Mouse (Mus musculus) layer of hippocampus, postnatal 36 days (tissue): ENCODE measurements around the gene Rtn4. TPM values are rescaled to one million over a fixed set of nuclear protein-coding genes. Genes with fewer than 3 reads are reported as not detected.

ENCODE experiments used
- DNase-seq, 2 experiments: peaks; one replicate each; pipeline ENCODE4 v3.0.0; 2022
- total RNA-seq, 2 experiments: library from RNA; stranded (reverse); gene quantifications; 2 replicates each; pipeline ENCODE4 v1.2.3; 2021

Gene Rtn4
- total RNA-seq, 2 experiments from 2014 or later: 443 to 493 TPM

- no peak for DNase-seq
Measured at GRCm38 (mm10) chr11:29765063-29765462, 72.3 kb downstream of the Rtn4 start.

- DNase-seq: no peak
Measured at GRCm38 (mm10) chr11:29766313-29766982, 73.7 kb downstream of the Rtn4 start.

GRCm38 (mm10) chr11:29768523-29768922 lies 75.8 kb downstream of the Rtn4 start:
- no peak for DNase-seq

DNA sequence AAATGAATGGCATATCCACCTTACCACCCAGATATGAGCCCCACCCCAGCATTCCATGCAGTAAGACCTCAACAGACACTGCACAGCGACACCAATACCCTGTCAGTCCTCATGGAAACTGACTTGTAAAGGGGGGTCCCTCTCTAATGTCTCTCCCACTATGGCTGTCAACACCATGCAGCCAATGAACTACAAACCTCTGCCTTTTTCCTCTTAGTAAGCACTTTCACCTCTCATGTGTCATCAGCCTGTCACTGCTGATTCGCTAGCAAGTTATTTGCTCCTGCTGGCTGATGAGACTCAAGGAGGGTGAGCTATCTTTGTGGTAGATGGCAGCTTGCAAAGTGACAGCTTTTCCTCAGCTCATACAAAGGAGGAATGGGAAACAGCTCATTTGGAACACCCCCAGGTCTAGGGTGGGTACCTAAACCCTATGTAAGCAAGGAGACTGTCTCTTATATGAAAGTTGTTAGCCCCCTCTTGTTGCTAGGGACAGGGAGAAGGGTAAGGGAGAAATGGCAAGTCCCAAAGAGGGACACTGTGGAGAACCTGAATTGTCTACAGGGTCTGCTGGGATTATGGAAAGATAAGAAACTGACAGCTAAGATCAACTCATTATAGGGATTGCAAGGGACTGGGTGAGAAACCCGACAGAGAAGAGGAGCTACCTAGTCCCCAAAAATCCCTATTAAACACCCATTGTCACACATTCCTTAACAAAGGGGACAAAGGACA lies 78.1 kb downstream of the Rtn4 start:
- no peak for DNase-seq

GRCm38 (mm10) chr11:29772279-29772678 lies 79.5 kb downstream of the Rtn4 start:
- no peak for DNase-seq

DNA sequence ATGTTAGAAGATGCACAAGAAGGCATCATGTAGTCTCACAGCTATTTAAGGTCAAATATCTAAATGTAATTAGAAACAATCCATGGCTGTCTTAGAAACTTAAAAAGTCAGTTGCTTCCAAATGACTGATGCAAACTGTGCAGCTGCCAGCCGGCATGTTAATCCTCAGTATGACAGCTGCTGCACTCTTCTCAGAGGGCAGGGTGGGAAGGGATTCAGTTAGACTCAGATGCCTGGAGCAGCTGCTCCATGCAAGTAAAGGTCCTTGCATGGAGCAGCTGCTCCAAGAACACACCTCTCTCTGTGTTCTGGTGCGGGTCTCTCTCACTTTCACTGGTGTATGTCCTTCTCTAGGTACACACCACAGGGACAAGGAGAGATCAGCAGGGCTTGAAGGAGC lies 81.5 kb downstream of the Rtn4 start:
- DNase-seq: no peak

GRCm38 (mm10) chr11:29774760-29775159 lies 82.0 kb downstream of the Rtn4 start:
- no peak for DNase-seq

GRCm38 (mm10) chr11:29777964-29778363 lies 85.2 kb downstream of the Rtn4 start:
- peak; percentile 54 to 57 for DNase-seq

DNA sequence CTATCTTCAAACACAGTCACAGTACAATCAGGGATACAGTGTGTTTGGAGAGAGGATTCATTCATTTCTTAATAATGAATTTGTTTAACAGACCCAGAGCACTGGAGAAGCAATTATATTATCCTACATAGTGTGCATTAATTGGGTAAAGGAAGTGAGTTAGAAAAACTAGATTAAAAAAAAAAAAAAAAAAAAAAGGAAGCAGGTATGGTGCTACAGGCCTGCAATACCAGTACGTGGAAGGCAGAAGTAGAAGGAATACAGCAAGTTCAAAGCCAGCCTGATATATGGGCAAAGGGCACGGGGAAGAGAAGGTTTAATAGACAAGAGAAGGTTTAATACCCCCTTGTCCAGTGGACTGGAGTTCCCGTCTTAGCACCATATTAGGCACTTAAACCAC lies 86.2 kb downstream of the Rtn4 start:
- no peak for DNase-seq

DNA sequence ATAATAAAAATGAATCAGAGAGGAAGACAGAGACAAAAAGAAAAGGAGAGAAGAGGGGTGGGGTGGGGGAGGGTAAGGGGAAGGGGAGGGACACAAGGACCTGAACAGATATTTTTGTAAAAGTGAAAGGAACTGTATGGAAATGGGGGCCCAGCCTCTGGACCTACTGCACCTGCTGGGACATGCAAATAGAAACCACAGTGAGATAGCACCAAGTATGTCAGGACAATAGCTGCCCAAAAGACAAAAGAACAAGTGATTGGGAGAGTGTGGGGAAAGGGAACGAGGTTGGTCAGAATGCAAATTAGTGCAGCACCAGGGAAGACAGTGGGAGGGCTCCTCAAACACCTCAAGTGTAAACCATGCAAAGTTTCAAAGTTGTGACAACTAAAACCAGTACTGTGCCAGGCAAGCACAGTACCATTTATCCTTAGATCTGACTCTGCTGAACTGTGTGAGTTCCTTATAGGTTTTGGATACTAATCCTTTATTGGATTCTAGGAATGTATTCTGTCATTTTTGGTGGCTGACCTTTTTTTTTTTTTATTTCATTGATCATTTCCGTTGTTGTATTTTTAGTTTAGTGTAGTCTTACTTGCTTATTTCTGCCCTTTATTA lies 86.8 kb downstream of the Rtn4 start:
- no peak for DNase-seq

DNA sequence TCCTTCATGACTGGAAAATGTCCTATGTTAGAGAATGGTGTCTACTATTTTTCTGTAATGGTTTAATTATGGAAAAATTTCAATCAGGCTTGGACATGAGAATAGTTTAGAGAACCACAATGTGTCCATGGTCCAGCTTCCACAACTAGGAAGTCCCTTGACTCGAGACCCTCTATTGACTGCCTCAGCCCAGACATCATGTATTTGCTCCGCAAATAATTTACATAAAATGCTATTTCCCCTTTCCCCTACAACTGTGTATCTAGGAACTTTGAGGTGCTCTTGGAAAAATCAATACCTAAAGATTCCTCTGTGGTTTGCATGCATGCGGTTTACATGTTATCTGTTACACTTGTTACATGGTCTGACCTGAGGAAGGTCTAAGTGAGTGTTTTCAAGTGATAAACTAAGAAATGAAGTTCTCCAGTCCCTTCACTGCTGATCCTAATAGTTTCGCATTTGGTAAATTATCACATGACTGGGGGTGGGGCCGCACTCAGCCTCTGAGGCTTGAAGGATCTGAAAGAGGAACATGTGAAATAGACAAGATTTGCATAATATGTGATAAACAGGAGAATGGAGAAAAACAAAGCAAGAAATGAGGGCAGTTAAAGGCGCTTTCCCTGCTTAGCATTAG lies 94.0 kb downstream of the Rtn4 start:
- no peak for DNase-seq

GRCm38 (mm10) chr11:29787473-29787872 lies 94.7 kb downstream of the Rtn4 start:
- DNase-seq: no peak

DNA sequence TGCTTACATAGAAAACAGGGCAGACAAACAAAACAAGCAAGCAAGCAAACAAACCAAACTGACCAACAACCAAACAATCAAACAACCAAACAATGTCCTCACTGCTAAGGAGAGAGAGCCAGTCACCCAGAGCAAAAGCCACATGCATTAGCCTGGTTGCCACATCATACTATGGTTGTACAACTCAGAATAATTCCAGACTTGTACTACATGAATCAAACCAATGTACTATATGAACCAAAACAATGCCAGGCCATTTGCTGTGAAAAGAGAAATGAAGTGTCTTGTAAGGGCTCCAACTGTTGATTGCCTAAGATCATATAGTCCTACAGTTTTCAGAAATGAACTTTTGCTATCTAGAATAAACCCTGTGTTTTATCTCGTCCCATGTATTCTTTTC lies 95.8 kb downstream of the Rtn4 start:
- DNase-seq: no peak

DNA sequence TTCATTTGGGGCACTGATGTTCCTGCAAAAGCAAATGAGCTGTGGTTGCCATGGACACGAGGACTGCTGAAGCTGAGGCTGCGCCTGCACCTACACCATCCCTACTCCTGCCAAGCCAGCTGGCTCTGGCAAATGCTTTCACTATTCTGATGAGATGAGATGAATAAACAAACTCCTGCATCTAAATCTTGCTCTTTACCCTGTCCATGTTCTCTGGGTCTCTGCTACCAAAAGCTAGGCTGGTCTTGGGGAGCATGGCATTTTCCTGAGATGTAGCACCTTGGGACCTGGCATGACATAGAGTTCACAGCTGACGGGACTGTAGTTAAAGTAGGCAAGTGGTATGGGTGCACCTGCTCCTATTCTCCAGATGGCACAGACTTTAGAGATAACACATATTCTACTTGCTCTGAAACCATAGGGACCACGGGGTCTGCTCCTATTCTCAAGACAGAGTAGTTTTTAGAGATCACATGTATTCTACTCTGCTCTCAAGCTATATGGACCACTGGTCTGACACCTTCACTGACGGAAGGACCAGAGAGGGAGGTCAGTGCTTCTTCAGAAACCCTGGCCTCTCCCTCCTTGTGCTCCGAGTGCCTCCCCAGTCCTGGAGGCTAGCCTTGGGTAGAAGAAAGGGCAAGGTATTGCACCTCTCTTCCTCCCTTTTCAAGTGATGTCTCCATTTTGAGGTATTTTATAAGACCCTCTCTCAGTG lies 96.3 kb downstream of the Rtn4 start:
- DNase-seq: peak; percentile 85 to 87

GRCm38 (mm10) chr11:29790796-29791195 lies 98.0 kb downstream of the Rtn4 start:
- DNase-seq: no peak

Other genes with a start within 250 kb of the Rtn4 start
- 1 to 10 TPM; 3.7 to 5.1 TPM for gene Prorsd1, start 177.9 kb upstream of the Rtn4 start, total RNA-seq
- gene Mtif2, start 166.5 kb upstream of the Rtn4 start, total RNA-seq: 10 to 100 TPM; 32.2 to 34.8 TPM
- gene Clhc1, start 145.0 kb upstream of the Rtn4 start, total RNA-seq: under 1 TPM; 0.22 to 0.43 TPM
- 100 to 1,000 TPM; 464 to 469 TPM for gene Rps27a, start 144.8 kb upstream of the Rtn4 start, total RNA-seq
- 1 to 10 TPM; 1.9 to 3.6 TPM for gene 4931440F15Rik, start 132.7 kb downstream of the Rtn4 start, total RNA-seq